21 mouse cellular contexts compared by ENCODE assay signal in the genomic region with DNA sequence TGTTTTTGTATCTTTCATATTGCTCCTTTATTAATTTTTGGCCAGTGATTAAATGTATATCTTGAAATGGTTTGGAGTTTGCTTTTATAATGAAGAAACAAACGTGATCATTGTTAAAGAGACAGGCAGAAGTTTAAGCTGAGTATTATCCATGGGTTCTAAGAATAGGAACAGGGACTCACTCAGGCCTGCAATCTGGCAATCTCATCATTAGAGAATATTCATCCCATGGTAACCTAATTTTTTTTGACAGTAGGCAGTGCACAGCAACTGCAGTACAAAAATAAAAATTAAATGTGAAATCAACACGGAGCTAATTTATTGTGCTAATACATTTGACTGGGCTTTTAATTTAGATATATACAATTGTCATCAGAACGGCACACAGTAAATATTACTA.
DNase-seq lines count a peak whose midpoint lies in the region; ATAC-seq and TF ChIP-seq lines count a peak whose summit lies in the region.
"Had no signal": no experiment of that assay in that cellular context is flagged by ENCODE, and none has a peak within 500 bp of the region (broad histone marks: within the 10 kb centered on the region; RNA-seq: fewer than 3 reads in every experiment).

No protein-coding gene starts in this region.

- H3K27ac ChIP-seq in forebrain, postnatal 0 days (ENCODE audit: low read depth, low read length) = no peak overlapping the region
- H3K27ac ChIP-seq: embryonic facial prominence, embryonic 15.5 days; forebrain, embryonic 10.5 days; heart, embryonic 10.5 days; hindbrain, embryonic 13.5 days; hindbrain, postnatal 0 days had no signal

- ATAC-seq in forebrain, postnatal 0 days = no peak
- ATAC-seq: activated CD4-positive, CD25-positive, alpha-beta regulatory T cell, adult 4 months; forebrain, embryonic 14.5 days; hindbrain, postnatal 0 days; Patski had no signal

- TF ChIP-seq CTCF in forebrain, postnatal 0 days (IDR thresholded peaks at IDR 0.05; ENCODE audit: low read depth) = no peak

- H3K9me3 ChIP-seq in forebrain, postnatal 0 days (ENCODE audit: low read length) = no peaks in the 10 kb centered on the region
- H3K9me3 ChIP-seq: embryonic facial prominence, embryonic 15.5 days; forebrain, embryonic 10.5 days; heart, embryonic 10.5 days; hindbrain, embryonic 13.5 days had no signal

- no peak overlapping the region for H3K4me3 ChIP-seq in forebrain, postnatal 0 days (ENCODE audit: low read depth, low read length)
- H3K4me3 ChIP-seq: embryonic facial prominence, embryonic 15.5 days; erythroblast, embryonic 14.5 days; forebrain, embryonic 10.5 days; heart, embryonic 10.5 days; hindbrain, embryonic 13.5 days had no signal

- peak; percentile 35 for DNase-seq in cerebellum, adult 11-12 months
- DNase-seq in cerebellum, postnatal 4 days (ENCODE audit: low spot score in 2 of 2) = no peak
- DNase-seq in brain, adult 2 months (ENCODE audit: low read depth, low spot score) = peak; percentile 86
- peak; percentile 23 to 55 for DNase-seq in cerebellum, postnatal 14 days
- peak; percentile 28 for DNase-seq in retina, postnatal 7 days (ENCODE audit: low read depth, low spot score)
- no peak for DNase-seq in forebrain, postnatal 0 days
- no peak for DNase-seq in gastrocnemius, postnatal 4 days (ENCODE audit: low spot score in 2 of 2)
- DNase-seq: adrenal gland, postnatal 14 days; embryo, embryonic 11 days; gastrocnemius, postnatal 36 days; heart, adult 18-20 months; heart, postnatal 10 days had no signal

- no peak overlapping the region for H3K9ac ChIP-seq in forebrain, postnatal 0 days
- H3K9ac ChIP-seq: embryonic facial prominence, embryonic 15.5 days; hindbrain, embryonic 13.5 days had no signal

- H3K4me2 ChIP-seq in forebrain, postnatal 0 days (ENCODE audit: low read depth) = no peak overlapping the region
- H3K4me2 ChIP-seq: embryonic facial prominence, embryonic 15.5 days; hindbrain, embryonic 13.5 days had no signal

- H3K27me3 ChIP-seq in forebrain, postnatal 0 days (ENCODE audit: insufficient read depth, low read length) = no peaks in the 10 kb centered on the region
- H3K27me3 ChIP-seq: embryonic facial prominence, embryonic 15.5 days; hindbrain, embryonic 13.5 days; Patski had no signal

- no peaks in the 10 kb centered on the region for H3K36me3 ChIP-seq in forebrain, postnatal 0 days (ENCODE audit: insufficient read depth)
- H3K36me3 ChIP-seq: embryonic facial prominence, embryonic 15.5 days; forebrain, embryonic 10.5 days; heart, embryonic 10.5 days; hindbrain, embryonic 13.5 days had no signal

- WGBS in forebrain, postnatal 0 days = 62% methylated on average over 3 of the region's 3 CpGs

- no peaks in the 10 kb centered on the region for H3K4me1 ChIP-seq in forebrain, postnatal 0 days (ENCODE audit: insufficient read depth)
- H3K4me1 ChIP-seq: embryonic facial prominence, embryonic 15.5 days; forebrain, embryonic 10.5 days; heart, embryonic 10.5 days; hindbrain, embryonic 13.5 days had no signal

Comparison
In these comparisons a context has a peak if more than half of its experiments do, and no peak if none do; other contexts are left out.
1. DNase-seq: peak in cerebellum, adult 11-12 months (single experiment), brain, adult 2 months (single experiment), cerebellum, postnatal 14 days (2 of 2) and retina, postnatal 7 days (single experiment); none in cerebellum, postnatal 4 days (0 of 2), forebrain, postnatal 0 days (single experiment) and gastrocnemius, postnatal 4 days (0 of 2).